Mouse (Mus musculus) C2C12 (cell line): ENCODE data around the gene Mvb12a. TPM values are rescaled to one million over a fixed set of nuclear protein-coding genes. Genes with fewer than 3 reads are reported as not detected.
"Not testable (repeated sequence)": the region's sequence is repeated elsewhere in the genome, so short reads cannot be mapped to it uniquely, and the experiment has no call there.

Experiments
- H3K27me3 ChIP-seq: one replicate; pipeline ENCODE4 v1.6.1; 2011; ENCODE audit not compliant: control insufficient read depth, insufficient read depth, insufficient read length
- H3K36me3 ChIP-seq: one replicate; pipeline ENCODE4 v1.6.1; 2011; ENCODE audit not compliant: control insufficient read depth, insufficient read depth
- H3K4me3 ChIP-seq: one replicate; pipeline ENCODE4 v1.5.1; 2011; ENCODE audit warnings: mild to moderate bottlenecking, control low read depth; ENCODE audit not compliant: poor library complexity, insufficient read depth, severe bottlenecking
- H3K79me2 ChIP-seq: one replicate; pipeline ENCODE4 v1.6.1; 2011; ENCODE audit not compliant: control insufficient read depth, insufficient read depth
- H3K79me3 ChIP-seq: one replicate; pipeline ENCODE4 v1.6.1; 2011; ENCODE audit warnings: low read depth, control low read depth
- H3ac ChIP-seq: one replicate; pipeline ENCODE3; 2011; ENCODE audit warnings: low read depth; ENCODE audit not compliant: control insufficient read depth, insufficient read length
- CEBPB ChIP-seq: IDR thresholded peaks from one replicate; pipeline ENCODE4 v1.6.1; 2011; ENCODE audit warnings: low read depth, mild to moderate bottlenecking, control low read depth, moderate library complexity
- CTCF ChIP-seq: IDR thresholded peaks from one replicate; pipeline ENCODE4 v1.5.1; 2011; ENCODE audit not compliant: control insufficient read depth, insufficient read depth, insufficient read length
- FOSL1 ChIP-seq: IDR thresholded peaks from one replicate; pipeline ENCODE4 v1.8.0; 2011; ENCODE audit warnings: mild to moderate bottlenecking, low read length; ENCODE audit not compliant: poor library complexity, insufficient read depth, severe bottlenecking
- MAX ChIP-seq: IDR thresholded peaks from one replicate; pipeline ENCODE4 v1.6.1; 2011; ENCODE audit warnings: mild to moderate bottlenecking, control low read depth
- MYOD1 ChIP-seq: IDR thresholded peaks from one replicate; pipeline ENCODE4 v1.6.1; 2011; ENCODE audit warnings: low read depth; ENCODE audit not compliant: control insufficient read depth, insufficient read length
- MYOG ChIP-seq: IDR thresholded peaks from one replicate; pipeline ENCODE4 v1.6.1; 2011; ENCODE audit not compliant: control insufficient read depth, insufficient read length; ENCODE audit errors: extremely low read depth
- USF1 ChIP-seq: IDR thresholded peaks from one replicate; pipeline ENCODE4 v1.6.1; 2011; ENCODE audit warnings: low read depth, mild to moderate bottlenecking, control low read depth, moderate library complexity
- polyA plus RNA-seq: library from polyadenylated mRNA; unstranded; fragments of >200 nt; fragmentation: generic; extraction: Trizol; gene quantifications from one replicate; pipeline ENCODE4 v1.2.1, GENCODE M21; 2012; ENCODE audit warnings: missing spikeins

Mvb12a gene
- polyA plus RNA-seq, 1 experiment: 70.7 TPM

GRCm38 (mm10) chr8:71507589-71508104 is 35.1 kb upstream of the Mvb12a start:
- TF ChIP-seq MAX: no peak
- TF ChIP-seq MYOG: no peak
- no peak for TF ChIP-seq FOSL1
- TF ChIP-seq MYOD1: no peak
- TF ChIP-seq CTCF: no peak
- no peak for TF ChIP-seq USF1
- Histone ChIP-seq H3K79me3 (no peaks in the 10 kb centered on the region), H3ac (no peak overlapping the region), H3K36me3 (no peaks in the 10 kb centered on the region), H3K79me2 (no peaks in the 10 kb centered on the region), H3K27me3 (peaks cover 49% of the 10 kb centered on the region), H3K4me3 (no peak overlapping the region)

DNA sequence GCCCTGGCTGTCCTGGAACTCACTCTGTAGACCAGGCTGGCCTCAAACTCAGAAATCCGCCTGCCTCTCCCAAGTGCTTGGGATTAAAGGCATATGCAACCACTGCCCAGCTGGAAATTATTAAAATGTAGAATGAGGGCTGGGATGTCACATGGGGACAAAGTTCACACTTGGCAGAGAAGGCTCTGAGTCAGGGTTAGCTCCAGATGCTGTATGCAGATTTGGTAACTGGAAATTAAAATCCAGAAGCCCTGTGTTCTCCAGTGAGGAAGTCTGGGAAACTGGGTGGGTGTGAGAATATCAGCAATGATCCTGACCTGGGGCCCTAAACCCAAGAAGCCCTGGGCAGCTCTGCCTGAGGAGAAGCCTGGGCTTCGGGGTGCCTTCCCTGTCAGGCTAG is 33.4 kb upstream of the Mvb12a start:
- H3ac ChIP-seq: no peak overlapping the region
- no peaks in the 10 kb centered on the region for H3K36me3 ChIP-seq
- H3K27me3 ChIP-seq: peaks cover 49% of the 10 kb centered on the region
- H3K79me3 ChIP-seq: no peaks in the 10 kb centered on the region
- H3K79me2 ChIP-seq: no peaks in the 10 kb centered on the region
- TF ChIP-seq CTCF: no peak
- no peak for TF ChIP-seq USF1
- TF ChIP-seq MAX: no peak
- TF ChIP-seq MYOG: no peak
- TF ChIP-seq MYOD1: no peak
- TF ChIP-seq FOSL1: no peak
- TF ChIP-seq CEBPB: no peak
- no peak overlapping the region for H3K4me3 ChIP-seq

- Histone ChIP-seq H3K4me3 (no peak within 1 kb of the TSS), H3K27me3 (peaks cover 46% of the 10 kb centered on the region)
Measured at GRCm38 (mm10) chr8:71511644-71512043, 31.1 kb upstream of the Mvb12a start, which contains the start of gene Plvap. TSS of gene Plvap (minus strand) at chr8:71511752.

DNA sequence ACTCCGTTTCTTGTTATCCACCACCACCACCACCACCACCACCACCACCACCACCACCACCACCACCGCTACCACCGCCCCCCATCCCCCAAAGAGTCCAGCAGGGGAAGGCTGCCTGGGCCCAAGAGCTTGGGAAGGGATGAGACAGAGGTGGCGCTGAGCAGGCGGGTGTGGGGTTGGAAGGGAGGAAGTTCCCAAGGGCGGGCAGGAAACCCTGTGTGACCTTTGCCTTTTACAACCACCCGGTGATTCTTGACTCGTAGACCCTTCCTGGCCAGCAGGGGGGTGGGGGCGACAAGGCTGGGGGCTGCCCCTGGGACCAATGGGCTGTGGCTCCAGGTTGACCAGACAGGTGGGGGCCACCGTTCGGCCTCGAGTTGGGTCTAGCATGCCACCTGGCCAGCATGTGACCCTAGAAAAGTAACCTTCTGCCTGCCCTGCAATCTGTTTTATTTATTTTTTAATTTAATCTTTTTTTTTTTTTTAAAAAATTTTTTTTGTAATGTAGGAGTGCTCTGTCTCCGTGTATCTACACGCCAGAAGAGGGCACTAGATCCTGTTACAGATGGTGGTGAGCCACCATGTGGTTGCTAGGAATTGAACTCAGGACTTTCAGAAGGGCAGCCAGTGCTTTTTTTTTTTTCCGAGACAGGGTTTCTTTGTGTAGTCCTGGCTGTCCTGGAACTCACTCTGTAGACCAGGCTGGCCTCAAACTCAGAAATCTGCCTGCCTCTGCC is 29.5 kb upstream of the Mvb12a start:
- Histone ChIP-seq H3K4me3 (no peak overlapping the region), H3K36me3 (no peaks in the 10 kb centered on the region), H3K79me2 (no peaks in the 10 kb centered on the region), H3K27me3 (peaks cover 34% of the 10 kb centered on the region), H3ac (no peak overlapping the region), H3K79me3 (no peaks in the 10 kb centered on the region)
- TF ChIP-seq MAX (no peak), CEBPB (no peak), FOSL1 (no peak), USF1 (no peak), MYOG (no peak), MYOD1 (no peak), CTCF (no peak)

More at GRCm38 (mm10) chr8:71511644-71512043, 31.1 kb upstream of the Mvb12a start, which contains the start of gene Plvap:
- no peaks in the 10 kb centered on the region for H3K79me2 ChIP-seq
- TF ChIP-seq CTCF: no peak
- TF ChIP-seq FOSL1: no peak
- no peak for TF ChIP-seq MYOG
- H3K36me3 ChIP-seq: no peaks in the 10 kb centered on the region
- H3K79me3 ChIP-seq: no peaks in the 10 kb centered on the region
- H3ac ChIP-seq: no peak within 1 kb of the TSS

GRCm38 (mm10) chr8:71515043-71515442 is 27.7 kb upstream of the Mvb12a start:
- Histone ChIP-seq H3K36me3 (no peaks in the 10 kb centered on the region), H3K27me3 (peaks cover 18% of the 10 kb centered on the region), H3ac (no peak overlapping the region), H3K79me3 (no peaks in the 10 kb centered on the region), H3K79me2 (no peaks in the 10 kb centered on the region), H3K4me3 (no peak overlapping the region)
- no peak for TF ChIP-seq CTCF
- TF ChIP-seq MAX: no peak
- no peak for TF ChIP-seq FOSL1
- TF ChIP-seq USF1: no peak

GRCm38 (mm10) chr8:71516786-71517185 is 25.9 kb upstream of the Mvb12a start:
- H3K79me3 ChIP-seq: no peaks in the 10 kb centered on the region
- no peak overlapping the region for H3ac ChIP-seq
- TF ChIP-seq CTCF (no peak), MAX (no peak), MYOG (no peak), CEBPB (no peak), USF1 (no peak), FOSL1 (no peak), MYOD1 (no peak)
- H3K4me3 ChIP-seq: no peak overlapping the region
- no peaks in the 10 kb centered on the region for H3K36me3 ChIP-seq
- H3K79me2 ChIP-seq: no peaks in the 10 kb centered on the region
- H3K27me3 ChIP-seq: peaks cover 3% of the 10 kb centered on the region

- H3K4me3 ChIP-seq, H3K36me3 ChIP-seq, H3K27me3 ChIP-seq, H3ac ChIP-seq, H3K79me3 ChIP-seq, H3K79me2 ChIP-seq: not testable (repeated sequence)
Measured at GRCm38 (mm10) chr8:71519037-71519825, 23.5 kb upstream of the Mvb12a start.
